Mouse (Mus musculus) layer of hippocampus, adult 9-11 months (tissue): ENCODE results near the gene Kirrel3.

ENCODE experiments used
- DNase-seq: peaks from one replicate; pipeline ENCODE4 v3.0.0; 2022

Gene Kirrel3

DNA sequence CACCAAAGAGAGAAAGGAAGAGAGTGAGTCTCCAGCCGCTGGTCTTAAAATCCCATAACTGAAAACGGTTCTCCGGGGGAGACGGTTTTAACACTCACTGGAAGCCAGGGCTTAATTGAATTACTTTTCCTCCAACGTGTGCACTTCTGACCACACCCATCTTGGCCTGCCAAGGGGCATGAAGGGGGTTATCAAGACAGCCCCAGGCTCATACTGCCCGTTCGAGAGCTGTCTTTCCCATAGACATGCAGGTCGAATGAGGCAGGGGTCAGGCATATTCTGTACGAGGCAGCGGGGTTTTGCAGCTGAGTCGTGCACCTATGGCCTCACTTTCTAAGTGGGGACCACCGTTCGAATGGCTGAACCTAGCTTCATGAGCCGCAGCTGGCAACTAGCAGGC, 475.5 kb downstream of the Kirrel3 start:
- no peak for DNase-seq

- DNase-seq = no peak
Measured at GRCm38 (mm10) chr9:34962251-34962650, 476.6 kb downstream of the Kirrel3 start.

GRCm38 (mm10) chr9:34963593-34963992, 477.9 kb downstream of the Kirrel3 start:
- no peak for DNase-seq

- DNase-seq = no peak
Measured at GRCm38 (mm10) chr9:34964172-34965040, 478.7 kb downstream of the Kirrel3 start.

GRCm38 (mm10) chr9:34965041-34965415, 479.3 kb downstream of the Kirrel3 start:
- DNase-seq = no peak

DNA sequence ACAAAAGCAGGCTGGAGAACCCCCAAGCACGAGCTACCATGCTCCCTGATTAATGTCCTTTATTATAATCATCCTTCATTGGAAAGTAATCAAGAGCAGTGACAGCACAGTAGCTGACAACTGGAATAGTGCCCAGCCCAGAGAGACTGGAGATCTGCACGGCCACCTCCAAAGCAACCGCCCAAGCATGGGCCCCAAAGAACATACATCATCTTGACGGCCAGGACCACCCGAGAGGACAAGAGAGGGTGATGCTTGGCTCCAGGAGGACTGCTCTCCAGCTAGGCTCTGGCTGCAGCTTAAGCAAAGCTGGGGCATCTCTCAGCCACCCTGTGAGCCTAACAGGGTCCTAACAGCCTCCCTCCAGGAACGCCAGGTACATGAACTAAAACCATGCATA, 482.1 kb downstream of the Kirrel3 start:
- no peak for DNase-seq

DNA sequence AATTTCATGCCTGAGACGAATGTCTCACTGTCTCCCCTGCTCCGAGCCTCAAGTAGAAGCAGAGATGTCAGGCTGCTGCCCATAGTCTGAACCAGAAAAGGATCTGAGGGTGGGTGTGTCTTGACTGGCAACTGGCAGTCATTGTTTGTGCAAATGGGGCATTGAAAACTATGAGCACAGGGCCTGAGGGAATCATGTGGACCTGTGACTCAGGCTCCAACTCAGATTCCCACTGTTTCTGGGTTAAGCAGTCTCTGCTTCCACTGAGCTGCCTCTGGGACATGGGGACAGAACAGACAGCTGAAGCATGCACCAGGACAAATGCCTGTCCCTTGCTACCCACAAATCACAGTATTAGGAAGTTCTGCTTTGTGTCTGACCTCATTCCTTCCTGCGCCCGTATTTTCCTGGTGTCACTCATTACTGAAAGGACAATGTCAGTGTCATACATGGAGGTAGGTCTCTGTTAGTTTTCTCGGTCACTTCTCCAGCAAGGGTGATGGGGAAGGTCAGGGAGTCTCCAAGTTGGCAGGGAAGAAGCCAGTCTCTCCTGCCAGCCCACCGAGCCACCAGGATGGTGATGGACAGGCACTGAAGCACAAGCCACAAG, 484.3 kb downstream of the Kirrel3 start:
- no peak for DNase-seq

- no peak for DNase-seq
Measured at GRCm38 (mm10) chr9:34974326-34974725, 488.6 kb downstream of the Kirrel3 start.

DNA sequence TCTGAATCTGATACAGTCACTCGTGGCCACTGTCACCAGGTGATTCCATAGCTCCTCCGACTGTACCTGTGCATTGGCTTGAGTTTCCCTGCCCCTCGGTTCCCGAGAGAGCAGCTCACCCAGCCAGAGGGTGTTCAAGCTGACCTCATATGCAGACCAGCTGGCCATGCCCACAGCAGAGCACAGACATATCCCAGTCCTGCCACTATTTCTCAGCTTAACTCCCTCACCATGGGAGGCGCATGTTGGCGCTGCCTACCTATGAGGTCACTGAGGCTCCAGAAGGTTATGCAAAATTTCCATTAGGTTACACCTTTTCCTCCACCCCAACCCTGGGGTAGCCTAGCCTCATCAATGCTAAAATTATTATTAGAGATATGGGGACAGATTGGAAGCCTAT, 489.6 kb downstream of the Kirrel3 start:
- no peak for DNase-seq

GRCm38 (mm10) chr9:34976596-34977462, 491.1 kb downstream of the Kirrel3 start:
- DNase-seq = no peak

DNA sequence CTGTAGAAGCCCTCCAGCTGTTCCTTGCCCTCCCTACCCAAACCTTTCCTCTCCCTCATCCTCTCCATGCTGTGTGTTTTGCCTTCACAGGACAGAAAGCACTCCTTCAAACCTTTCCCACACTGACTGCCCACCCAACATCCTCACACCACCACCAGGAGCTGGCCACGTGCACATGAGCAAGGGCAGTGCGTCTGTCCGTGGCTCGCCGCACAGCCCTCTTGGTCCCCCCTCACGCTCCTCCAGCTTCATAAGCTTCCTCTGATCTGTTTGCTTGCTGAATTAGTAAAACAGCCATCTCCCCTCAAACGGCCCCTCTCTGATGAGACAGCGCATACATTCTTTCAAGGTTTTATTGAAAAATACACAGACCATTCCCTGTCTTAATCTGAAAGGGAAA, 492.0 kb downstream of the Kirrel3 start:
- no peak for DNase-seq

DNA sequence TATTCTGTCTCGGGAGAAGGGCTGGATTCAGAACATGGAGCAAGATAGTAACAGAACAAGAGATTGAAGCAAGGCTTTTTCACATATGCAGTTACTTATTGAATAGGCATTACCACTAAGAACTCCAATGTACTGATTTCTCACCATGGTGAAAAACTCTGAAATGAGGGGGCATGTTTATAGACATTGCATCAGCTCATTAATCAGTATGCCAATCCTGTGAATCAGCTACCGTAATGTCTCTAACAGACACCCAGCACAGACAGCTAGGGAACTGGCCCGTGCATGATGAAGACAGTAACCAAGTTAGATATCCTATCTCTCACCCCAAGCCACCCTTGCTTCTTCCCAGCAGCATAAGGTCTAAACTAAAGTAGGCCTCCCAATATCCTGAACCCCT, 492.5 kb downstream of the Kirrel3 start:
- no peak for DNase-seq

GRCm38 (mm10) chr9:34980516-34981265, 495.0 kb downstream of the Kirrel3 start:
- no peak for DNase-seq

- peak; percentile 61 for DNase-seq
Measured at GRCm38 (mm10) chr9:34983513-34984462, 498.1 kb downstream of the Kirrel3 start.

DNA sequence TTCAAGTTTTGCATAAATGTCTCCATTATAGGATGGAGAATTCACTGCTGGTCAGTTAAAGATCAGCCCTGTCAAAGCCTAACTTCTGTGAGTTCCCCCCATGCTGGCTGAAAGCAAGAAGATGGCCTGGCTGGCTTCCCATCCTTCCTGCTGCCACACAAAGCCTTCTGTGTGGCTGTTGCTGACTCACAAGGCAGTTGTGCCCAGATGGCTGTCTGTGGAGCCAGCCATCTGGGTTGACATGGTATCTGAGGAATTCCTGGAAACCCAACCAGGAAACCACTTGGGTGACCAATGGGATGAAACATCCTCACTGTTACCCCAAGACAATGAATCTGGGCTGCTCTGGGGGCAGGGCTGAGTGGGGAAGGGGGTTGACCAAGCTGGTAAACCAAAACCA, 500.5 kb downstream of the Kirrel3 start:
- peak; percentile 86 for DNase-seq

DNA sequence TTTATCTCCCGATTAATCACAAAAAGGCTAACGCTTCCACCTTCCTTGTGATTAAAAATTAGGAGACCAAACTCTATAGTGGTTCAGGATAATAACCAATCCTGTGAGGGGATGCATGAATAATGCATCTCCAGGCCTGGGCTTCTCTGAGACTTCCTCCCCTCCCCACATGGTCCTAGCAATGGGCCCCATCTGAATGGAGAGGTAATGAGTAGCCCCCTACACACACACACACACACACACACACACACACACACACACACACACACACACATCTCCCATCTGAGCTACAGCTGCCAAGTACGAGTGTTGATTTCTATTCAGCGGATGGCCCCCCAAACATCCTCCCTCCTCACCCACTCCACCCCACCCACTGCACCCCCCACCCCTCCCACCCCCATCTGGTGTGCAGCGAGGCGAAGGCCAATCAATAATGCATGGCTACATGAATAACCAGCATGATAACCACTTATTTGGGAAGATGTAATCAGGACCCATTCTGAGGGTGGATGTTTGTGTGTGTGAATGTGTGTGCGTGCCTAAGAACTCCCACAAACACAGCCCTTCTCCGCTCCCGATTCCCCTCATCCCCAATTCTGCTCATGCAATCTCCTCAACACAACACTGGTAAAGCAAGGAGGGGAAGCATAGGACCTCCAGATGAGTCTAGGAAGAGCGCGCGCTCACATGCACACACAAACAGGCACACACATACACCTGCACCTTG, 501.9 kb downstream of the Kirrel3 start:
- no peak for DNase-seq

GRCm38 (mm10) chr9:34988683-34989082, 503.0 kb downstream of the Kirrel3 start:
- no peak for DNase-seq

GRCm38 (mm10) chr9:34992201-34992600, 506.5 kb downstream of the Kirrel3 start:
- DNase-seq = no peak

DNA sequence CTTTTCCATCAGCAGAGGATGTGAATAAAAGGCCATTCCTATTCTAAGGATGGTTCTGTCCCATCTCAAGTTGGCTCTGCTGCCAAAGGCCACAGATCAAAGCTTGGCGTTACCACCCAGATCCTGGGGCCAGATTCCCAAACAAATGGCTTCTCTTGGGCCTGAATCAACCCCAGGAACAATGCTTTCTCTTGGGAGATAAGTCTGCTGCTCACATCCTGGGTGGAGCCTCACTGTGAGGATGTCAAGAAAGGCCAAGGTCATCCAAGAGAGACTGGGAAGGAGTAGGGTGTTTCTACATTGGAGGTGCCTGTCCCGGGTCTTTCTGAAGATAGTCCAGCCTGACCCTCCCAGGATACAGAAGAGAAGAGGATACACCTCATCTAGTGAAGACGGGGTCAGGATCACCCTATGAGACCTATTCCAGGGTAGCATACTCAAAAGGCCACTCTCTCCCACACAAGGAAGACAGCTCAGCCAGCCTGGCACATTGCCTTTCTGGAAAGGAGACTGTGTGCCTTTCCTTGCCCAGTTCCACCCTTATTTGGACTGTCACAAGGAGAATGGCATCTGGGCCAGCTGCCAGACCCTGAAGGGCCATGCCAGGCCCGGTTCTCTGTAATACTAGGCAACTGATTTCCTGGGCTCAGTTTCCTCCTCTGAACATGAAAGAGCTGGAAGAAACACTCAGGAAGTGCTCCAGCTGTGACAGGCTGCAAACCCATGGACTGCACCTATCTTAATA, 507.9 kb downstream of the Kirrel3 start:
- DNase-seq = peak; percentile 81

DNA sequence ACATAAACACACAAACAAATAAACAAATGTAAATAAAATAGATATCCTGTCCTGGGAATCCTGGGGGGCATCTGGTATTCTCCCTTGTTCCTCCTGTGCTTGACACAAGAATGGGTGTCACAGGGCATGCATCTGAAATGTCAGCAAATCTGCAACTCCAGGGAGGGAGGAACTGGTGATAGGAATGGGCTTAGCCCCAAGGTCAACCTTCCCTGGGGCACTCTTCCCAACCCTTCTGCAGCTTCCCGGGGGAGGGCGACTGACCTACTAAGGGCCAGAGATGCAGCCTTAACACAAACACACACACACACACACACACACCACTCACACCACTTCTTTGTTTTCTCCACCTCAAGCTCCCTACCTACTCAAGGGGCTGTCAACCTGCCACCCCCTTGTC, 509.4 kb downstream of the Kirrel3 start:
- DNase-seq = no peak
